ENCODE assay signal across 12 mouse cellular contexts in the genomic region with DNA sequence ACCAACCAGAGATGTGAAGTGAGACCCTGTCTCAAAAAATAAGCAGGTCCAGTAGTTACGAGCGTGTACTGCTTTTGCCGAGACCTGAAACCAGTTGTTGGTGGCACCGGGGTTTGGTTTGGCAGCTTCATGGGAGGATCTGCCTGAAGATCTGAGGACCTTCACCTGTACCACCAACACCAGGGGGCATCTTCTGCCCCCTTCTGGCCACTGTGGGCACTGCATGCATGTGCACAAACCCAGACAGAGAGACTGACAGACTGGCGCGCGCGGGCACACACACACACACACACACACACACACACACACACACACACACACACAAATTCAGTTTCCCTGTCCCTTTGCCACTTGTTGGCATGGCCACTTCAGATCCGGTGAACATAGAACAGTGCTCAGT. TPM values are rescaled to one million over a fixed set of nuclear protein-coding genes. Genes with fewer than 3 reads are reported as not detected.
DNase-seq lines count a peak whose midpoint lies in the region; ATAC-seq and TF ChIP-seq lines count a peak whose summit lies in the region.
"Had no signal": no experiment of that assay in that cellular context is flagged by ENCODE, and none has a peak within 500 bp of the region (broad histone marks: within the 10 kb centered on the region; RNA-seq: fewer than 3 reads in every experiment).

No protein-coding gene starts in this region.

- TF ChIP-seq EP300 in lung, postnatal 0 days (IDR thresholded peaks at IDR 0.05), result no peak

- no peaks in the 10 kb centered on the region for H3K27me3 ChIP-seq in kidney, embryonic 14.5 days (ENCODE audit: control insufficient read depth, insufficient read depth, low read length)
- peaks cover 5% of the 10 kb centered on the region; the same call in 1 of the 2 replicates for H3K27me3 ChIP-seq in G1E (ENCODE audit: insufficient read depth, low read length)
- H3K27me3 ChIP-seq in lung, postnatal 0 days (replicated peaks; ENCODE audit: insufficient read depth, low read length), result no peaks in the 10 kb centered on the region
- no peaks in the 10 kb centered on the region; the same call in 1 of the 2 replicates for H3K27me3 ChIP-seq in hindbrain, embryonic 13.5 days
- H3K27me3 ChIP-seq: embryonic facial prominence, embryonic 12.5 days; heart, embryonic 13.5 days; limb, embryonic 13.5 days had no signal

- H3K36me3 ChIP-seq in kidney, embryonic 14.5 days (ENCODE audit: control insufficient read depth, insufficient read depth, low read length), result peaks cover 7% of the 10 kb centered on the region
- peaks cover 9% of the 10 kb centered on the region for H3K36me3 ChIP-seq in G1E (replicated peaks)
- no peaks in the 10 kb centered on the region; the same call in 1 of the 2 replicates for H3K36me3 ChIP-seq in lung, postnatal 0 days (ENCODE audit: insufficient read depth, low read length)
- H3K36me3 ChIP-seq in hindbrain, embryonic 13.5 days, result peaks cover 7% of the 10 kb centered on the region

- H3K4me2 ChIP-seq in kidney, embryonic 14.5 days (replicated peaks; ENCODE audit: low read depth, low read length), result no peak overlapping the region
- no peak overlapping the region for H3K4me2 ChIP-seq in lung, postnatal 0 days (replicated peaks; ENCODE audit: low read depth, low read length)
- H3K4me2 ChIP-seq in hindbrain, embryonic 13.5 days, result no peak overlapping the region
- H3K4me2 ChIP-seq: embryonic facial prominence, embryonic 12.5 days; heart, embryonic 13.5 days; limb, embryonic 13.5 days had no signal

- no peak overlapping the region for H3K9ac ChIP-seq in kidney, embryonic 14.5 days (ENCODE audit: low read depth, low read length)
- H3K9ac ChIP-seq in lung, postnatal 0 days (replicated peaks; ENCODE audit: low read depth), result no peak overlapping the region
- no peak overlapping the region for H3K9ac ChIP-seq in hindbrain, embryonic 13.5 days
- H3K9ac ChIP-seq: embryonic facial prominence, embryonic 12.5 days; heart, embryonic 13.5 days; limb, embryonic 13.5 days had no signal

- H3K4me1 ChIP-seq in kidney, embryonic 14.5 days (ENCODE audit: control insufficient read depth, insufficient read depth, low read length), result peaks cover 18% of the 10 kb centered on the region
- H3K4me1 ChIP-seq in G1E (ENCODE audit: insufficient read depth, low read depth, low read length), result peaks cover 35% of the 10 kb centered on the region
- H3K4me1 ChIP-seq in lung, postnatal 0 days (ENCODE audit: insufficient read depth, low read depth, low read length), result peaks cover 12% of the 10 kb centered on the region; the same call in 1 of the 2 replicates
- H3K4me1 ChIP-seq in hindbrain, embryonic 13.5 days (replicated peaks), result peaks cover 25% of the 10 kb centered on the region

- TF ChIP-seq CTCF in G1E (IDR thresholded peaks at IDR 0.05; ENCODE audit: low read depth, low read length), result peak; percentile 39; the same call in 1 of the 2 replicates
- TF ChIP-seq CTCF in lung, postnatal 0 days (IDR thresholded peaks at IDR 0.05), result peak; percentile 72

- 71% methylated on average over 9 of the region's 9 CpGs for WGBS in kidney, embryonic 14.5 days
- 75% methylated on average over 5 of the region's 9 CpGs for WGBS in lung, postnatal 0 days
- 84% methylated on average over 9 of the region's 9 CpGs for WGBS in hindbrain, embryonic 13.5 days

- H3K9me3 ChIP-seq in kidney, embryonic 14.5 days (ENCODE audit: control insufficient read depth, low read length), result no peaks in the 10 kb centered on the region
- no peaks in the 10 kb centered on the region for H3K9me3 ChIP-seq in G1E (replicated peaks)
- H3K9me3 ChIP-seq in lung, postnatal 0 days (ENCODE audit: low read length), result no peaks in the 10 kb centered on the region
- H3K9me3 ChIP-seq in hindbrain, embryonic 13.5 days, result no peaks in the 10 kb centered on the region
- H3K9me3 ChIP-seq: embryonic facial prominence, embryonic 12.5 days; heart, embryonic 13.5 days; limb, embryonic 13.5 days had no signal

- DNase-seq in CD4-positive, CD25-positive, alpha-beta regulatory T cell, adult 2 months (ENCODE audit: low read depth, low spot score), result peak; percentile 67
- DNase-seq in kidney, postnatal 25 days, result peak; percentile 54 to 68
- DNase-seq in G1E (ENCODE audit: low spot score), result no peak
- no peak for DNase-seq in lung, postnatal 0 days (ENCODE audit: low spot score)
- DNase-seq in adipocyte (ENCODE audit: low spot score), result no peak

- no peak overlapping the region for H3K27ac ChIP-seq in kidney, embryonic 14.5 days (ENCODE audit: low read depth, low read length)
- H3K27ac ChIP-seq in lung, postnatal 0 days (ENCODE audit: low read length), result no peak overlapping the region
- no peak overlapping the region for H3K27ac ChIP-seq in hindbrain, embryonic 13.5 days
- H3K27ac ChIP-seq: embryonic facial prominence, embryonic 12.5 days; heart, embryonic 13.5 days; limb, embryonic 13.5 days had no signal

- H3K4me3 ChIP-seq in kidney, embryonic 14.5 days (ENCODE audit: low read length), result no peak overlapping the region
- no peak overlapping the region for H3K4me3 ChIP-seq in G1E (ENCODE audit: low read depth, low read length)
- H3K4me3 ChIP-seq in lung, postnatal 0 days (ENCODE audit: low read depth, low read length), result no peak overlapping the region
- H3K4me3 ChIP-seq in hindbrain, embryonic 13.5 days, result no peak overlapping the region
- H3K4me3 ChIP-seq: embryonic facial prominence, embryonic 12.5 days; heart, embryonic 13.5 days; limb, embryonic 13.5 days had no signal

- no peak for ATAC-seq in CD4-positive, CD25-positive, alpha-beta regulatory T cell, adult 4 months
- no peak for ATAC-seq in kidney, embryonic 14.5 days (ENCODE audit: low FRiP score, low TSS enrichment)
- no peak for ATAC-seq in G1E (ENCODE audit: extremely low read depth, insufficient number of reproducible peaks, low FRiP score, poor library complexity, severe bottlenecking)
- ATAC-seq in lung, postnatal 0 days, result no peak
- ATAC-seq in hindbrain, embryonic 13.5 days (ENCODE audit: low FRiP score), result no peak

RNA-seq across cellular contexts. Expression of gene Dmwd, which starts 2.5 kb away (rescaled TPM):
- polyA plus RNA-seq in CD4-positive, CD25-positive, alpha-beta regulatory T cell, adult 4 months (2017; shearing (Covaris generic)), result not detected
- polyA plus RNA-seq in kidney, embryonic 14.5 days (2014; fragmentation: Nextera tagmentation; extraction: Ambion mirVana), result 20.5 and 23.2 TPM in 2 replicates
- total RNA-seq in G1E (2014; fragmentation: Nextera tagmentation) (36.2 and 50.6 TPM in 2 replicates), G1E (2017) (22.4 and 23.6 TPM in 2 replicates)
- polyA plus RNA-seq in G1E (2012), result 141 and 150 TPM in 2 replicates
- polyA plus RNA-seq in lung, postnatal 0 days (2015; fragmentation: Nextera tagmentation; extraction: Ambion mirVana), result 9.7 and 12.0 TPM in 2 replicates
- polyA plus RNA-seq in hindbrain, embryonic 13.5 days (2015; fragmentation: Nextera tagmentation; extraction: Ambion mirVana), result 25.4 and 25.6 TPM in 2 replicates

RNA-seq across cellular contexts. Expression of gene Dmpk, which starts 10.1 kb away (rescaled TPM):
- polyA plus RNA-seq in CD4-positive, CD25-positive, alpha-beta regulatory T cell, adult 4 months (2017; shearing (Covaris generic)), result under 1 TPM in 1 of 2 experiments, not detected in 1; 0.44 TPM
- polyA plus RNA-seq in kidney, embryonic 14.5 days (2014; fragmentation: Nextera tagmentation; extraction: Ambion mirVana), result 12.1 and 14.9 TPM in 2 replicates
- total RNA-seq in G1E (2014; fragmentation: Nextera tagmentation), result 17.1 and 27.5 TPM in 2 replicates
- 7.3 and 8.0 TPM in 2 replicates for total RNA-seq in G1E (2017)
- 78.7 and 82.1 TPM in 2 replicates for polyA plus RNA-seq in G1E (2012)
- polyA plus RNA-seq in lung, postnatal 0 days (2015; fragmentation: Nextera tagmentation; extraction: Ambion mirVana), result 11.5 and 14.7 TPM in 2 replicates
- polyA plus RNA-seq in hindbrain, embryonic 13.5 days (2015; fragmentation: Nextera tagmentation; extraction: Ambion mirVana), result 9.4 and 11.6 TPM in 2 replicates

RNA-seq across cellular contexts. Expression of gene Rsph6a, which starts 19.0 kb away (rescaled TPM):
- polyA plus RNA-seq in CD4-positive, CD25-positive, alpha-beta regulatory T cell, adult 4 months (2017; shearing (Covaris generic)), result not detected
- not detected in 2 replicates for polyA plus RNA-seq in kidney, embryonic 14.5 days (2014; fragmentation: Nextera tagmentation; extraction: Ambion mirVana)
- not detected in 2 replicates for total RNA-seq in G1E (2014; fragmentation: Nextera tagmentation)
- total RNA-seq in G1E (2017), result 0.33 and 0.76 TPM in 2 replicates
- polyA plus RNA-seq in G1E (2012), result 0.16 and 0.23 TPM in 2 replicates
- not detected in 2 replicates for polyA plus RNA-seq in lung, postnatal 0 days (2015; fragmentation: Nextera tagmentation; extraction: Ambion mirVana)
- polyA plus RNA-seq in hindbrain, embryonic 13.5 days (2015; fragmentation: Nextera tagmentation; extraction: Ambion mirVana), result not detected in 2 replicates
- polyA plus RNA-seq: embryonic facial prominence, embryonic 12.5 days; heart, embryonic 13.5 days; limb, embryonic 13.5 days; neural tube, embryonic 11.5 days had no signal

RNA-seq across cellular contexts. Expression of gene Six5, which starts 20.9 kb away (rescaled TPM):
- polyA plus RNA-seq in CD4-positive, CD25-positive, alpha-beta regulatory T cell, adult 4 months (2017; shearing (Covaris generic)), result under 1 TPM; 0.46 to 0.83 TPM
- polyA plus RNA-seq in kidney, embryonic 14.5 days (2014; fragmentation: Nextera tagmentation; extraction: Ambion mirVana), result 13.3 and 13.6 TPM in 2 replicates
- total RNA-seq in G1E (2014; fragmentation: Nextera tagmentation) (1.8 and 3.8 TPM in 2 replicates), G1E (2017) (2.6 and 3.6 TPM in 2 replicates)
- 9.2 and 9.9 TPM in 2 replicates for polyA plus RNA-seq in G1E (2012)
- 4.2 and 4.7 TPM in 2 replicates for polyA plus RNA-seq in lung, postnatal 0 days (2015; fragmentation: Nextera tagmentation; extraction: Ambion mirVana)
- polyA plus RNA-seq in hindbrain, embryonic 13.5 days (2015; fragmentation: Nextera tagmentation; extraction: Ambion mirVana), result 2.4 and 2.8 TPM in 2 replicates

RNA-seq across cellular contexts. Expression of gene Gm4969, which starts 44.7 kb away (rescaled TPM):
- polyA plus RNA-seq in CD4-positive, CD25-positive, alpha-beta regulatory T cell, adult 4 months (2017; shearing (Covaris generic)), result not detected
- 2.3 and 4.5 TPM in 2 replicates for polyA plus RNA-seq in kidney, embryonic 14.5 days (2014; fragmentation: Nextera tagmentation; extraction: Ambion mirVana)
- total RNA-seq in G1E (2014; fragmentation: Nextera tagmentation), result 0.39 TPM in 1 of 2 replicates, not detected in the other
- 0.05 TPM in 1 of 2 replicates, not detected in the other for total RNA-seq in G1E (2017)
- 0.01 TPM in 1 of 2 replicates, not detected in the other for polyA plus RNA-seq in G1E (2012)
- polyA plus RNA-seq in lung, postnatal 0 days (2015; fragmentation: Nextera tagmentation; extraction: Ambion mirVana), result 0.20 and 0.23 TPM in 2 replicates
- 2.2 and 3.6 TPM in 2 replicates for polyA plus RNA-seq in hindbrain, embryonic 13.5 days (2015; fragmentation: Nextera tagmentation; extraction: Ambion mirVana)

Comparison
In these comparisons a context has a peak if more than half of its experiments do, and no peak if none do; other contexts are left out.
1. DNase-seq: peak in CD4-positive, CD25-positive, alpha-beta regulatory T cell, adult 2 months (single experiment) and kidney, postnatal 25 days (2 of 2); none in G1E (single experiment), lung, postnatal 0 days (single experiment) and adipocyte (single experiment).
2. RNA of gene Dmwd, which starts 2.5 kb away (polyA plus RNA-seq): 141 to 150 TPM in G1E, 25.4 to 25.6 TPM in hindbrain, embryonic 13.5 days, 20.5 to 23.2 TPM in kidney, embryonic 14.5 days and 9.7 to 12.0 TPM in lung, postnatal 0 days; not detected in CD4-positive, CD25-positive, alpha-beta regulatory T cell, adult 4 months; every median in the first group is over 10 times any median in the second.